Mouse (Mus musculus): ENCODE data around the gene F10.

Gene F10

GRCm38 (mm10) chr8:13037015-13037414, at the start of gene F10:
Gene F10 (plus strand): TSS chr8:13037308.
- in situ Hi-C loops (cut with MboI, MseI), result no loop called here

GRCm38 (mm10) chr8:12987571-12987970, 49.5 kb upstream of the F10 start:
- in situ Hi-C loops (cut with MboI, MseI), result loop anchor here (25.0 kb wide), 1 partner anchor 250 kb away; no protein-coding TSS in a partner anchor

- in situ Hi-C loops (cut with MboI, MseI), result loop anchor here (25.0 kb wide), 1 partner anchor 248 kb away; no protein-coding TSS in a partner anchor
These were observed 48.2 kb upstream of the F10 start for GRCm38 (mm10) chr8:12988722-12989430.

GRCm38 (mm10) chr8:12991411-12991810, 45.7 kb upstream of the F10 start:
- in situ Hi-C loops (cut with MboI, MseI), result loop anchor here (25.0 kb wide), 1 partner anchor 246 kb away; no protein-coding TSS in a partner anchor

- in situ Hi-C loops (cut with MboI, MseI), result loop anchor here (25.0 kb wide), 1 partner anchor 243 kb away; no protein-coding TSS in a partner anchor
These were observed 42.6 kb upstream of the F10 start for GRCm38 (mm10) chr8:12994468-12994867.

GRCm38 (mm10) chr8:12995481-12995880, 41.6 kb upstream of the F10 start:
- in situ Hi-C loops (cut with MboI, MseI), result loop anchor here (25.0 kb wide), 1 partner anchor 242 kb away; no protein-coding TSS in a partner anchor

- in situ Hi-C loops (cut with MboI, MseI), result loop anchor here (25.0 kb wide), 1 partner anchor 240 kb away; no protein-coding TSS in a partner anchor
These were observed 40.3 kb upstream of the F10 start for GRCm38 (mm10) chr8:12996831-12997275.

- in situ Hi-C loops (cut with MboI, MseI), result loop anchor here (25.0 kb wide), 1 partner anchor 239 kb away; no protein-coding TSS in a partner anchor
These were observed 38.8 kb upstream of the F10 start for GRCm38 (mm10) chr8:12998331-12998730.

GRCm38 (mm10) chr8:12999793-13000192, 37.3 kb upstream of the F10 start:
- in situ Hi-C loops (cut with MboI, MseI), result loop anchor here (25.0 kb wide), 1 partner anchor 238 kb away; no protein-coding TSS in a partner anchor

- in situ Hi-C loops (cut with MboI, MseI), result no loop called here
These were observed 29.6 kb upstream of the F10 start for GRCm38 (mm10) chr8:13007458-13007857.

GRCm38 (mm10) chr8:13010313-13010712, 26.8 kb upstream of the F10 start:
- in situ Hi-C loops (cut with MboI, MseI), result no loop called here

GRCm38 (mm10) chr8:13019560-13019959, 17.5 kb upstream of the F10 start:
- in situ Hi-C loops (cut with MboI, MseI), result no loop called here

GRCm38 (mm10) chr8:13021830-13022229, 15.3 kb upstream of the F10 start:
- in situ Hi-C loops (cut with MboI, MseI), result no loop called here

- in situ Hi-C loops (cut with MboI, MseI), result no loop called here
These were observed 11.5 kb upstream of the F10 start, which contains the start of gene F7 for GRCm38 (mm10) chr8:13025487-13026224. Gene F7 (plus strand): TSS chr8:13026034.

- in situ Hi-C loops (cut with MboI, MseI), result no loop called here
These were observed 9.5 kb upstream of the F10 start for GRCm38 (mm10) chr8:13027615-13028014.

GRCm38 (mm10) chr8:13028482-13028881, 8.6 kb upstream of the F10 start:
- in situ Hi-C loops (cut with MboI, MseI), result no loop called here

GRCm38 (mm10) chr8:13036346-13036812, 729 bp upstream of the F10 start:
- in situ Hi-C loops (cut with MboI, MseI), result no loop called here

GRCm38 (mm10) chr8:13037569-13037968, 461 bp downstream of the F10 start:
- in situ Hi-C loops (cut with MboI, MseI), result no loop called here

GRCm38 (mm10) chr8:13039054-13039453, 1.9 kb downstream of the F10 start:
- in situ Hi-C loops (cut with MboI, MseI), result no loop called here

- in situ Hi-C loops (cut with MboI, MseI), result loop anchor here in 1 of 2 experiments (10.0 kb wide), 1 partner anchor 1433 kb away; no protein-coding TSS in a partner anchor
These were observed 4.4 kb downstream of the F10 start for GRCm38 (mm10) chr8:13041459-13041858.

- in situ Hi-C loops (cut with MboI, MseI), result loop anchor here in 1 of 2 experiments (10.0 kb wide), 1 partner anchor 1427 kb away; no protein-coding TSS in a partner anchor
These were observed 10.5 kb downstream of the F10 start for GRCm38 (mm10) chr8:13047652-13048051.

- in situ Hi-C loops (cut with MboI, MseI), result no loop called here
These were observed 13.4 kb downstream of the F10 start for GRCm38 (mm10) chr8:13050550-13050949.
